Mouse (Mus musculus) intestine, embryonic 14.5 days (tissue): ENCODE measurements around the gene Dcdc2c. TPM values are rescaled to one million over a fixed set of nuclear protein-coding genes. Genes with fewer than 3 reads are reported as not detected.

Experiments used
- ATAC-seq: fragments of 200-750 bp; cut with Nextera tagmentation; replicated peaks from 2 replicates; pipeline ENCODE4 v1.8.0; 2017; ENCODE audit warnings: low read depth, moderate number of reproducible peaks, moderate TSS enrichment, moderate library complexity; ENCODE audit not compliant: low FRiP score, low TSS enrichment
- DNase-seq: peaks from one replicate; pipeline ENCODE4 v3.0.0-alpha.2; 2018; ENCODE audit warnings: low spot score
- H3K27ac ChIP-seq: fragments of 300-500 bp; sonication (generic); 2 replicates; pipeline ENCODE4 v1.5.1; 2014; ENCODE audit warnings: low read depth, mild to moderate bottlenecking, control low read depth
- H3K27me3 ChIP-seq: fragments of 300-500 bp; sonication (generic); replicated peaks from 2 replicates; pipeline ENCODE4 v1.6.1; 2014; ENCODE audit warnings: low read length, control low read depth; ENCODE audit not compliant: control insufficient read depth, insufficient read depth
- H3K36me3 ChIP-seq: fragments of 300-500 bp; sonication (generic); 2 replicates; pipeline ENCODE4 v1.6.1; 2014; ENCODE audit warnings: low read length, control low read depth; ENCODE audit not compliant: control insufficient read depth, insufficient read depth
- H3K4me1 ChIP-seq: fragments of 300-500 bp; sonication (generic); replicated peaks from 2 replicates; pipeline ENCODE4 v1.6.1; 2014; ENCODE audit warnings: low read length, control low read depth, mixed read lengths; ENCODE audit not compliant: control insufficient read depth, insufficient read depth
- H3K4me2 ChIP-seq: fragments of 300-500 bp; sonication (generic); 2 replicates; pipeline ENCODE4 v1.6.1; 2014; ENCODE audit warnings: low read length
- H3K4me3 ChIP-seq: fragments of 300-500 bp; sonication (generic); 2 replicates; pipeline ENCODE4 v1.5.1; 2014; ENCODE audit warnings: low read depth, low read length, control low read depth, mixed read lengths
- H3K9ac ChIP-seq: fragments of 300-500 bp; sonication (generic); 2 replicates; pipeline ENCODE4 v1.6.1; 2014; ENCODE audit warnings: mild to moderate bottlenecking, low read length
- H3K9me3 ChIP-seq: fragments of 300-500 bp; sonication (generic); 2 replicates; pipeline ENCODE4 v1.6.1; 2016; ENCODE audit warnings: low read length, control low read depth; ENCODE audit not compliant: control insufficient read depth
- WGBS: fragments of 180-500 bp; shearing (Covaris S2); extraction: QIAGEN DNeasy Blood & Tissue Kit; methylation state at CpG from one replicate; pipeline ENCODE4 v1.1.7; 2014; 5-methylcytosine and 5-hydroxymethylcytosine counted together
- polyA plus RNA-seq: library from polyadenylated mRNA; unstranded; fragments of >200 nt; fragmentation: Nextera tagmentation; extraction: Ambion mirVana; gene quantifications from 2 replicates; pipeline ENCODE4 v1.2.1, GENCODE M21; 2014

Gene Dcdc2c
- polyA plus RNA-seq, 1 experiment from 2014 or later: 0.12 TPM

GRCm38 (mm10) chr12:28582423-28582822 is 30.2 kb upstream of the Dcdc2c start, which contains the start of gene Allc:
Allc (minus strand) TSS chr12:28582523.
- Histone ChIP-seq H3K36me3 (no peaks in the 10 kb centered on the region), H3K9me3 (no peaks in the 10 kb centered on the region), H3K27me3 (no peaks in the 10 kb centered on the region), H3K4me1 (no peaks in the 10 kb centered on the region), H3K27ac (no peak within 1 kb of the TSS), H3K9ac (no peak within 1 kb of the TSS), H3K4me3 (no peak within 1 kb of the TSS), H3K4me2 (no peak within 1 kb of the TSS)
- no peak for ATAC-seq
- no peak for DNase-seq
- 75% methylated on average over 8 of the region's 8 CpGs for WGBS

GRCm38 (mm10) chr12:28579132-28579531 is 26.9 kb upstream of the Dcdc2c start:
- Histone ChIP-seq H3K4me1 (no peaks in the 10 kb centered on the region), H3K27ac (no peak overlapping the region), H3K27me3 (no peaks in the 10 kb centered on the region), H3K36me3 (no peaks in the 10 kb centered on the region), H3K4me3 (no peak overlapping the region), H3K9me3 (no peaks in the 10 kb centered on the region), H3K4me2 (no peak overlapping the region), H3K9ac (no peak overlapping the region)
- no peak for ATAC-seq
- no peak for DNase-seq
- 39% methylated on average over 4 of the region's 4 CpGs for WGBS

- DNase-seq: no peak
Observed at GRCm38 (mm10) chr12:28578147-28578546, 25.9 kb upstream of the Dcdc2c start.

GRCm38 (mm10) chr12:28575366-28576070 is 23.3 kb upstream of the Dcdc2c start:
- no peak for ATAC-seq
- Histone ChIP-seq H3K9ac (no peak overlapping the region), H3K9me3 (0 out of 2 replicates have a peak, but pooled peaks cover 3% of the 10 kb centered on the region), H3K27ac (no peak overlapping the region), H3K27me3 (no peaks in the 10 kb centered on the region), H3K4me3 (no peak overlapping the region), H3K4me2 (no peak overlapping the region), H3K36me3 (no peaks in the 10 kb centered on the region), H3K4me1 (no peaks in the 10 kb centered on the region)
- DNase-seq: no peak
- WGBS: 73% methylated on average over 6 of the region's 6 CpGs

More at GRCm38 (mm10) chr12:28578147-28578546, 25.9 kb upstream of the Dcdc2c start:
- 0 out of 2 replicates have a peak, but pooled peaks cover 3% of the 10 kb centered on the region for H3K9me3 ChIP-seq
- no peaks in the 10 kb centered on the region for H3K4me1 ChIP-seq
- no peaks in the 10 kb centered on the region for H3K27me3 ChIP-seq
- H3K4me2 ChIP-seq: no peak overlapping the region
- no peak overlapping the region for H3K9ac ChIP-seq
- no peak overlapping the region for H3K27ac ChIP-seq
- no peak for ATAC-seq
- WGBS: 84% methylated on average over 3 of the region's 3 CpGs
- H3K36me3 ChIP-seq: no peaks in the 10 kb centered on the region
- no peak overlapping the region for H3K4me3 ChIP-seq

- ATAC-seq (no peak), DNase-seq (no peak)
- Histone ChIP-seq H3K27me3 (no peaks in the 10 kb centered on the region), H3K9ac (no peak overlapping the region), H3K4me2 (no peak overlapping the region), H3K27ac (no peak overlapping the region), H3K36me3 (no peaks in the 10 kb centered on the region), H3K4me3 (no peak overlapping the region), H3K4me1 (no peaks in the 10 kb centered on the region), H3K9me3 (0 out of 2 replicates have a peak, but pooled peaks cover 3% of the 10 kb centered on the region)
- WGBS: 76% methylated on average over 2 of the region's 2 CpGs
Observed at GRCm38 (mm10) chr12:28572241-28572640, 20.0 kb upstream of the Dcdc2c start.

- Histone ChIP-seq H3K9ac (no peak overlapping the region), H3K9me3 (no peaks in the 10 kb centered on the region), H3K27me3 (no peaks in the 10 kb centered on the region), H3K27ac (no peak overlapping the region), H3K4me2 (no peak overlapping the region), H3K4me1 (no peaks in the 10 kb centered on the region), H3K4me3 (no peak overlapping the region), H3K36me3 (no peaks in the 10 kb centered on the region)
- DNase-seq: no peak
- no peak for ATAC-seq
- WGBS: 64% methylated on average over 18 of the region's 18 CpGs
Observed at GRCm38 (mm10) chr12:28551775-28552174, 424 bp downstream of the Dcdc2c start.

GRCm38 (mm10) chr12:28548887-28549286 is 3.3 kb downstream of the Dcdc2c start:
- Histone ChIP-seq H3K9me3 (no peaks in the 10 kb centered on the region), H3K36me3 (no peaks in the 10 kb centered on the region), H3K27me3 (no peaks in the 10 kb centered on the region), H3K4me1 (no peaks in the 10 kb centered on the region), H3K4me2 (no peak overlapping the region), H3K9ac (no peak overlapping the region), H3K4me3 (no peak overlapping the region), H3K27ac (no peak overlapping the region)
- DNase-seq: no peak
- ATAC-seq: no peak
- 59% methylated on average over 4 of the region's 4 CpGs for WGBS

GRCm38 (mm10) chr12:28514264-28514775 is 37.9 kb downstream of the Dcdc2c start:
- DNase-seq (no peak), ATAC-seq (no peak)
- Histone ChIP-seq H3K9me3 (no peaks in the 10 kb centered on the region), H3K4me2 (no peak overlapping the region), H3K27ac (no peak overlapping the region), H3K36me3 (no peaks in the 10 kb centered on the region), H3K4me1 (no peaks in the 10 kb centered on the region), H3K27me3 (no peaks in the 10 kb centered on the region), H3K4me3 (no peak overlapping the region), H3K9ac (no peak overlapping the region)
- 47% methylated on average over 1 of the region's 1 CpGs for WGBS
